Mouse (Mus musculus): ENCODE measurements around the gene Lclat1. TPM values are rescaled to one million over a fixed set of nuclear protein-coding genes. Genes with fewer than 3 reads are reported as not detected.

Gene Lclat1
- polyA plus RNA-seq, 1 experiment, result 9.6 TPM

GRCm38 (mm10) chr17:73156606-73157005 is 48.8 kb downstream of the Lclat1 start:
- no peak for TF ChIP-seq CTCF (IDR thresholded peaks at IDR 0.05; ENCODE audit: low read depth, low read length)
- TF ChIP-seq POLR2A (IDR thresholded peaks at IDR 0.05; ENCODE audit: borderline replicate concordance, low read depth, low read length), result no peak
- Histone ChIP-seq H3K4me1 (ENCODE audit: control insufficient read depth, insufficient read depth, low read length) (no peaks in the 10 kb centered on the region), H3K4me3 (ENCODE audit: insufficient read depth, low read length) (no peak overlapping the region), H3K27ac (ENCODE audit: insufficient read depth, low read depth, low read length) (no peak overlapping the region)

GRCm38 (mm10) chr17:73161795-73162194 is 54.0 kb downstream of the Lclat1 start:
- no peak overlapping the region for H3K4me3 ChIP-seq (ENCODE audit: insufficient read depth, low read length)
- H3K4me1 ChIP-seq (ENCODE audit: control insufficient read depth, insufficient read depth, low read length), result no peaks in the 10 kb centered on the region
- H3K27ac ChIP-seq (ENCODE audit: insufficient read depth, low read depth, low read length), result no peak overlapping the region
- TF ChIP-seq POLR2A (IDR thresholded peaks at IDR 0.05; ENCODE audit: borderline replicate concordance, low read depth, low read length), result no peak
- no peak for TF ChIP-seq CTCF (IDR thresholded peaks at IDR 0.05; ENCODE audit: low read depth, low read length)

- TF ChIP-seq POLR2A (IDR thresholded peaks at IDR 0.05; ENCODE audit: borderline replicate concordance, low read depth, low read length) (no peak), CTCF (IDR thresholded peaks at IDR 0.05; ENCODE audit: low read depth, low read length) (no peak)
- no peaks in the 10 kb centered on the region for H3K4me1 ChIP-seq (ENCODE audit: control insufficient read depth, insufficient read depth, low read length)
- H3K4me3 ChIP-seq (ENCODE audit: insufficient read depth, low read length), result no peak overlapping the region
- H3K27ac ChIP-seq (ENCODE audit: insufficient read depth, low read depth, low read length), result no peak overlapping the region
These were observed 54.8 kb downstream of the Lclat1 start for GRCm38 (mm10) chr17:73162445-73163208.

- H3K4me1 ChIP-seq (ENCODE audit: control insufficient read depth, insufficient read depth, low read length), result no peaks in the 10 kb centered on the region
- no peak overlapping the region for H3K27ac ChIP-seq (ENCODE audit: insufficient read depth, low read depth, low read length)
- H3K4me3 ChIP-seq (ENCODE audit: insufficient read depth, low read length), result no peak overlapping the region
- TF ChIP-seq POLR2A (IDR thresholded peaks at IDR 0.05; ENCODE audit: borderline replicate concordance, low read depth, low read length) (no peak), CTCF (IDR thresholded peaks at IDR 0.05; ENCODE audit: low read depth, low read length) (no peak)
These were observed 55.8 kb downstream of the Lclat1 start for GRCm38 (mm10) chr17:73163597-73163996.

GRCm38 (mm10) chr17:73164121-73164520 is 56.3 kb downstream of the Lclat1 start:
- TF ChIP-seq CTCF (IDR thresholded peaks at IDR 0.05; ENCODE audit: low read depth, low read length) (no peak), POLR2A (IDR thresholded peaks at IDR 0.05; ENCODE audit: borderline replicate concordance, low read depth, low read length) (no peak)
- Histone ChIP-seq H3K27ac (ENCODE audit: insufficient read depth, low read depth, low read length) (no peak overlapping the region), H3K4me1 (ENCODE audit: control insufficient read depth, insufficient read depth, low read length) (no peaks in the 10 kb centered on the region), H3K4me3 (ENCODE audit: insufficient read depth, low read length) (no peak overlapping the region)

GRCm38 (mm10) chr17:73169461-73169860 is 61.7 kb downstream of the Lclat1 start:
- TF ChIP-seq POLR2A (IDR thresholded peaks at IDR 0.05; ENCODE audit: borderline replicate concordance, low read depth, low read length), result no peak
- no peak for TF ChIP-seq CTCF (IDR thresholded peaks at IDR 0.05; ENCODE audit: low read depth, low read length)
- Histone ChIP-seq H3K4me3 (ENCODE audit: insufficient read depth, low read length) (no peak overlapping the region), H3K4me1 (ENCODE audit: control insufficient read depth, insufficient read depth, low read length) (no peaks in the 10 kb centered on the region), H3K27ac (ENCODE audit: insufficient read depth, low read depth, low read length) (no peak overlapping the region)

- TF ChIP-seq POLR2A (IDR thresholded peaks at IDR 0.05; ENCODE audit: borderline replicate concordance, low read depth, low read length) (no peak), CTCF (IDR thresholded peaks at IDR 0.05; ENCODE audit: low read depth, low read length) (no peak)
- no peaks in the 10 kb centered on the region for H3K4me1 ChIP-seq (ENCODE audit: control insufficient read depth, insufficient read depth, low read length)
- no peak overlapping the region for H3K4me3 ChIP-seq (ENCODE audit: insufficient read depth, low read length)
- H3K27ac ChIP-seq (ENCODE audit: insufficient read depth, low read depth, low read length), result no peak overlapping the region
These were observed 62.4 kb downstream of the Lclat1 start for GRCm38 (mm10) chr17:73170141-73170540.

GRCm38 (mm10) chr17:73174083-73174562 is 66.3 kb downstream of the Lclat1 start:
- Histone ChIP-seq H3K4me1 (ENCODE audit: control insufficient read depth, insufficient read depth, low read length) (no peaks in the 10 kb centered on the region), H3K4me3 (ENCODE audit: insufficient read depth, low read length) (no peak overlapping the region), H3K27ac (ENCODE audit: insufficient read depth, low read depth, low read length) (no peak overlapping the region)
- TF ChIP-seq POLR2A (IDR thresholded peaks at IDR 0.05; ENCODE audit: borderline replicate concordance, low read depth, low read length) (no peak), CTCF (IDR thresholded peaks at IDR 0.05; ENCODE audit: low read depth, low read length) (peak; percentile 34; the same call in 1 of the 2 replicates)

GRCm38 (mm10) chr17:73175720-73176119 is 67.9 kb downstream of the Lclat1 start:
- no peaks in the 10 kb centered on the region for H3K4me1 ChIP-seq (ENCODE audit: control insufficient read depth, insufficient read depth, low read length)
- no peak overlapping the region for H3K4me3 ChIP-seq (ENCODE audit: insufficient read depth, low read length)
- no peak overlapping the region for H3K27ac ChIP-seq (ENCODE audit: insufficient read depth, low read depth, low read length)
- TF ChIP-seq CTCF (IDR thresholded peaks at IDR 0.05; ENCODE audit: low read depth, low read length) (no peak), POLR2A (IDR thresholded peaks at IDR 0.05; ENCODE audit: borderline replicate concordance, low read depth, low read length) (no peak)

GRCm38 (mm10) chr17:73177079-73177478 is 69.3 kb downstream of the Lclat1 start:
- Histone ChIP-seq H3K4me1 (ENCODE audit: control insufficient read depth, insufficient read depth, low read length) (no peaks in the 10 kb centered on the region), H3K4me3 (ENCODE audit: insufficient read depth, low read length) (no peak overlapping the region), H3K27ac (ENCODE audit: insufficient read depth, low read depth, low read length) (no peak overlapping the region)
- TF ChIP-seq POLR2A (IDR thresholded peaks at IDR 0.05; ENCODE audit: borderline replicate concordance, low read depth, low read length) (no peak), CTCF (IDR thresholded peaks at IDR 0.05; ENCODE audit: low read depth, low read length) (no peak)

Data from bone marrow macrophage, adult 2 months (primary cell).